Mouse (Mus musculus) mouse embryonic stem cell (cell line): ENCODE measurements around the gene Rsf1.

ENCODE experiments used
- in situ Hi-C, 2 experiments: fragments of 300-500 bp; cut with MboI; formaldehyde crosslinking; loops; 1 replicate in 1 of 2; 3 replicates in 1 of 2; pipeline ENCODE4 v1.14.3; 2019 to 2020; ENCODE audit warnings: low sequenced_read_pairs in 2 of 2, low pct_unique_long_range_greater_than_20kb in 1 of 2, mixed read lengths in 1 of 2; ENCODE audit not compliant: unreplicated experiment in 1 of 2

The Rsf1 gene

DNA sequence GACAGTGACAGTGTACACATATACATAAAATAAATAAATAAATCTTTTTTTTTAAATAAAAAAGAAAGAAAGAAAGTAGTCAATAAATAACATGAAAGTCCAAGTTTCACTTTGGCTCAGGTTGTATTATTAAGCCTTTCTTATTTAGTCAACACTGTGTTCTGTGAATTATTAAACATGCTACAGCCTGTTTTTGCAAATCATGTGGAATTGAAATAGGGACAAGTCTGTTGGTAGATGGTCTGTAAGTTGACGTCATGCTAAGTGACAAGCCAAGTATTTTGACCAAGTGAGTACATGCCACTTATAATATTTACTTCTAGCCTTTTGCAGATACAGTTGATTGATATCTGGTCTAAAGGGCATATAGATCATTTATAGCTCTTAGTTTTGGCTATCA is 43.0 kb downstream of the Rsf1 start:
- in situ Hi-C loops = no loop called here

DNA sequence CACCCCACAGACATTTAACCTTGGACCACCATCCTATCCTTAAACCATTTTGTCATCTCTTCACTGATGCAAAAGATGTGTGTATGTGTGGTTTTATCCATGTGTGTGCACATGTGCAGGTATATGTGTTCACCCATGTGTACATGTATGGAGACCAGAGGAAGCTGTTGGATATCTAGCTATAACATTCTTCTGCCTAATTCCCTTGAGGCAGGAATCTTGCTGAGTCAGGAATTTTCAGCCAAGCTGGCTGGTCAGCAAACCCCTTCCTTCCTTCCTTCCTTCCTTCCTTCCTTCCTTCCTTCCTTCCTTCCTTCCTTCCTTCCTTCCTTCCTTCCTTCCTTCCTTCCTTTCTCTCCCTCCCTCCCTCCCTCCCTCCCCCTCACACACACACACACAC is 43.7 kb downstream of the Rsf1 start:
- in situ Hi-C loops = no loop called here

DNA sequence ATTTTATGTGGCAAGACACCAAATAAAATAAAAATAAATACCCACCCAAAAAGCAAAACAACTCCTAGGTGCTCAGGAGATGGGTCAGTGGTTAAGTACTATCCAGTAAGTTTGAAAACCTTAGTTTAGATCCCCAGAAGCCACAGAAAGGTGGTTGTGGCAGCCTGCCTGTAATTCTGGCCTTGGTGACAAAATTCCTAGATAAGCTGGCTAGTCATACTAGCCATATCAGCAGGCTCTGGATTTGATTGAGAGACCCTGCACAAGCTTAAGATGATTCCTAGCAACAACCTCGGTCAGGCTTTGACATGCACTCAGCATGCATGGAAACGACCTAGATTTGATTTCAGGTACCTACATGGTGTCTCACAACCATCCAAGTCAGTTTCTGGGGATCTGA is 49.7 kb downstream of the Rsf1 start:
- in situ Hi-C loops = no loop called here

DNA sequence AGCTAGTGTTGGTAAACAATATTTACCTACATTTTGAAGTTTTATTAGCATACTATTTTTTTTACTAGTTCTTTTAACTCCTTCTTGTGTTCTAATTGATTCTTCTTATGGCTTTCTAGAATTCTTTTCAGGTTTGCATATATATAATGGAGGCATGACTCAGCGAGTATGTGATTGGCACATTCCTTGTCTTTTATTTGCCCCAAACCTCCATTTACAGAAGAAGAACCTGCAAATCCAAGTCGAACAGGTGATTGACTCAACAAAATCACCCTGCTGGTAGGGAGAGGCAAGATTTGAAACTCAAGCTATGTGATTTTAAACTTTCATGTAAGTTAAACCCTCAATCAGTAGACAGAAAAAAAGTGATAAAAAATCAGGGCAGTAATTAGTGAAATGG is 51.6 kb downstream of the Rsf1 start:
- in situ Hi-C loops = no loop called here

DNA sequence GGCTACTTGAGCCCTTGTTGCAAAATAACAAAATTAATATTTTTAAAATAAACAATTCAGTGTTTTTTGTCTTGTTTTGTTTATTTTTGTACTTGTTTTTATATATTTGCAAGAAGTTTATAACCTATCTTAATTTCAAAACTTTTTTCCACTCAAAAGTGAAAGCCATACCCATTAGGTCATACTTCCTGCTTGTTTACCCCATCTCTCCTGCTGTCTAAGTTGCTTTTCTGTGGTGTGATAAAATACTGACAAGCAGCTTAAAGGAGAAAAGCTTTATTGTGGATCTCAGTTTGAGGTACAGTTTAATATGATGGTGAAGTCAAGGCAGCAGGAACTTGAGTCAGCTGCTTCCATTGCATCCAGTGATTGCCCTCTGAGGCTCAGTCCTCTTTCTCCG is 53.2 kb downstream of the Rsf1 start:
- in situ Hi-C loops = no loop called here

DNA sequence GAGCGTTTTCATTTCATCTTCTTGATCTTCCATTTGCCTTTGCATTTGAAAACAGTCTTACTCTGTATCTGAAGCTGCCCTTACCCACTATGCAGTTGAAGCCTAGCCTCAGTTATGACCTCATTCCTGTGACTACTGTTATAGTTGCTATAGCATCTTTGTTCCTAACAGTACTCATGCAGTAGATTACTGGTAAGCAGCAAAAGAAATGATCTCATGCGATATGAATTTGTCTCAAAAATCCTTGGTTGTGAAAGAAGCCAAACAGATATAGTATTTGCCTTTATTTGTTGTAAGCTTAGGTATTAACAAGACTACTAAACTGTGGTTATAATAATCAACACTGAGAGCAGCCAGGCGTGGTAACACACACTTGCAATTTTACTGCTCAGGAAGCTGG is 65.4 kb downstream of the Rsf1 start:
- in situ Hi-C loops = no loop called here

DNA sequence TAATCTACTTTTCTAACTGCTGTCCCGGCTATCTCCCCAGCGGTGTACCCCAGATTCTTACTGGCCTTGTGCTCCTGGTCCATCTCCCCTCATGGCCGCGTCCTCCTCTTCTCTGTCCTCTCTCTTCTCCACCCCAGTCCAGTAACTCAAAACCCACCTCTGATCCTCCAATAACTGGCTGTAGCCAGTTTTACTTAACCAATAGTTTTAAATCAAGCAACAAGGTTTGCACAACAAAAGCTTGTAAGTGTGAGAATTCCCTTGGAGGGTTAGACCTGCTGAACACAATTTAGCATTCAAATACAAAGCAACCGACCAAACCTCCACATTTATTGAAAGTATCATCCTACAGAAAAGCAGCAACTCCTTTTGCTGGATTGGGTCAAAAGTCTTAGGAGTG is 68.0 kb downstream of the Rsf1 start:
- in situ Hi-C loops = no loop called here

DNA sequence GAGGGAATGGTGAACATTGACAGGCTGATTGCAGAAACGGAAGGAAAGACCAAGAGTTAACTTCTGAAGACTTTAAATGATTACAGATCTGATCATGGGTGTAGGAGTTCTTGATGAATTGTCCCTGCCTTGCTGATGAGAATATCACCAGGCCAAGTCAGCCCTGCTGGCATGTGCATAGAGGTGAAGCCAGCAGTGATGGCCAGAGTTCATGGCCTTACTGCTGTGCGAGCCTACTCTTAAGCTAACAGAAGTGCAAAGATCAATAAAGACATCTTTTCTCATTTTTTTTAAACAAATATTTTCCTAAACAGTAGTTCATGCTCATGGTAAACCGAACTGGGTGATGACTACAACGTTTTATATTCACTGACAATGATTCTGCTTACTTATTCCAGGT is 71.0 kb downstream of the Rsf1 start:
- in situ Hi-C loops = no loop called here

DNA sequence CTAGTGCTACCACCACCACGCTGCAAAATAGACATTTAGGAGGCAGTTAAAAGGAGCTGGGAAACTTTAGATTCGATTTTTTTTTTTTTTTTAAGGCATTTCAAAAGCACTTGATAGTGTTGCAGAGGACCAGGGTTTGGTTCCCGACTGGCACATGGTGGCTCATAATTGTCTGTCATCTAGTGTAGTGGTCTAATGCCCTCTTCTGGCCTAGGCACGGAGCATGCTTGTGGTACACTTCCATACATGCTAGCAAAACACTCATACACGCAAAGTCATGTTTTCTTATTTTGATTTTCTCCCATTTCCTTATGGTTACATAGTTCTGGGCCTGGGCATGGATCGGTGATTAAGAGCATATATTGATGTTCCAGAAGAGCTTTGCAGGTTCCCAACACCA is 76.5 kb downstream of the Rsf1 start:
- in situ Hi-C loops = no loop called here

DNA sequence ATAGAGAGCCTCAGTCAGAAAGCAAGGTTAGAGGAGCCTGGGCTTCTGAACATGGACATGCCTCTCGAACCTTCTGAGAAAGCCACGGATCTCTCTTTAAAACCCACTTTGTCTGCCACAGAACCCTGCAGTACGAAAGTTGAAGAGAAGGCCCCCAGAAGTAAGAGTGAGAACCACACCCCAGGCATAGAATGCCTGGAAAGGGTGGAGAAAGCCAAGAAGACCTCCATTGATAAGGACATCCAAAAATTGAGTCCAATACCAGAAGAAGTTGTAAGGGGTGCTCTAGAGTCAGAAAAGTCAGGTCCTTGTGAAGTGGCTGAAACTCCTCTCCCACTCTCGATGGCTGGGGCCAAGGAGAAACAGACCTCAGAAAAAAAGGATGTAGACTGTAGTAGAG is 81.9 kb downstream of the Rsf1 start:
- in situ Hi-C loops = no loop called here

DNA sequence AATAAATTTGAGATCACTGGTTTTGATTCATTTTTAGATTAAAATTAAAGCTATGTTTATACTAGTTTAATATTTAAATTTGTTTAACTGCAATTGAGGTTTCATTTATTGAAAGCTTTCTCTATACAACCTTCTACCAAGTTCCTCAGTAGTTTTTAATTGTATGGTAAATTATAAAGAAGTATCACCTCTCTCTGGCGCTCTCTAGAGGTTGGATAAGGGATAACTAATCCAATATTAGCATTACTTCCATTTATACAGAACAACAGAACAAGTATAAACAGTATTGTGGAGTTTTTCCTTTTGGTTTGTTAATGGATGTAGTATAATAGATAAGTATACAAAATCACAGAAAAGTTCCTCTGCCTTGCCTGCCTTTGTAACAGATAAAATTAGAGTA is 99.5 kb downstream of the Rsf1 start:
- in situ Hi-C loops = no loop called here

DNA sequence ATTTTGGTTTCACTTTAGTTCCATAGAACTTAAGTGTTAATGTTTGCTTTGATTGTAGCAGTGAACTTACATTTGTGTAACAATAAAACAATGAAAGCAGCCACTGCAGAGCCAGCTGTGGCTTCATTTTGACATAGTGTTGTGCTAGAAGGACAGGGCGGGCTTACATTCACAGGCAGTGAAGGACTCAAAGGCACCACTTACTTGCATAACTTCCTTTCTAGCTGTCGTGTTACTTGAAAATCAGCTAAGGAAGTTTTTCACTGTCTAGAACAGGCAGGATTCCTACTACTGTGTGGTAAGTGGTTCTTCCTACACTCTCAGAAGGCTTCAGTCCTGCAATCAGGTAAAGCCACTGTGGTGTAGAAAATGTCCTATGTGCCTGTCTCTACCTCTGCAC is 108.1 kb downstream of the Rsf1 start:
- in situ Hi-C loops = loop anchor here in 1 of 2 experiments (10.0 kb wide), 1 partner anchor 273 kb away; the partner anchor contains the start of gene Thrsp

DNA sequence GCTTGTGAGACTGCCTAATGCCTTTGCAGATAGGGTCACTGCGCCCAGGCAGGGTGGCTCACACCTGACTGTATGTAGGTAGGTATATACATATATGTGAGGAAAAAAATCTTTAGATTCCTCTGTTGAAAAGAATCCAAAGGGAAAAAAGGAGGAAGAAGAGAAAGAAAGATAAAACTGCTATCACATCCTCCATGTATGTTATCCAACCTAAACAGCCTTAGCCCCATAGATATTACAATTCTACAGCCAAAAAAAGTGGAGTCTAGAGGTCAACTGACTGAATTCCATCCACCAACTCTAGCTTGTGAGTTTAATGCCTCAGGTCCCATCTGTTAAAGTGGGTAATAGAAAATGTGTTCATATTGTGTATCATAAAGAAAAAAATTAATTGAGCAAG is 115.8 kb downstream of the Rsf1 start:
- in situ Hi-C loops = no loop called here

DNA sequence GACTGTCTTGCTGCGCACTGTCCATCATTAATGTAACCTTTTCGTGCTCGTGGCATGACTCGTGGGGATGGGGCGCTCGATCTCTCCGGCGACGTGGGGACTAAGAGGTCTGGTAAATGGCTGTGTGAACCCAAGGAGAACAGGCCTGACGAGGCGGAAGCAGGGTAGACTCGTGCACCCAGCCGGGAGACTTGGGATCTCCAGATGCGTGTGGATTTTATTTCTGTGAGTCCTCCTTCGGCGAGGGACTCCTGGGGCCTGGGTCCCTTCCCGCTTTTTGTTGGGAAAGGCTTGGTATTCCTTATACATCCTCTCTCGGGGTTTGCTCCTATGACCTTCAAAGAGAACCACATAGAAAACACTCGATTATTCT is 116.4 kb downstream of the Rsf1 start:
- in situ Hi-C loops = no loop called here

DNA sequence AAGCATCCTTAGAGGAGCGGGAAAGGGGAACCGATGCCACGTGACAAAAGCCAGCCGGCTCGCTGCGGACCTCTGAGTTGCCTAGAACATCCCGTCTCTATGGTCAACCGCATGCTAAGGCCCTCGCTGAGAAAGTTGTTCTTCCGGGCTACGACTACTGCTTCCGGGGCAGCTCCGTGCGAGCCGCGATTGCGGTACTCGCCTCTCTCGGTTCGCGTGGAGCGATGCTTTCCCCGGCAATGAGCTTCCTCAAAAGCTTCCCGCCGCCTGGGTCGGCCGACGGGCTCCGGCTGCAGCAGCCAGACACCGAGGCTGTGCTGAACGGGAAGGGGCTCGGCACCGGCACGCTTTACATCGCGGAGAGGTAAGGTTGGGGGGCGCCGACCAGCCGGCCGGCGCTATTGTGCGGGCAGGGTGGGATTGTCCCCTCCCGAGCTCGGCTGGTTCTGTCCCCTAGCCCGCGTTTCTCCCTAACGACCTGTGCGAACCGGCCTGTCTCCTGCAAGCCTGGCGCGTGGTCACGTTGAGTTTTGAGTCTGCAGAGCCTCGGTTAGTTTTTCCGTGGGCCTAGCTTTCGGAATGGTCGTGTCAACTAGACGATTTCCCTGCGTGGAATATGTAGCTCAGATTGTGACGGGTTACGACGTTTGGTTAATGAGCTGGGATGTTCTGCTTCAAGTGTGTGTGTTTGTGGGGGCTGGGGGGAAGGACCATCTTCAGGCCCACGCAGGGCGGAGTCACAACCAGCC is 117.0 kb downstream of the Rsf1 start, which contains the start of gene Clns1a:
Clns1a (plus strand) TSS at position 129 of the 749 bp plus-strand sequence.
- in situ Hi-C loops = no loop called here

DNA sequence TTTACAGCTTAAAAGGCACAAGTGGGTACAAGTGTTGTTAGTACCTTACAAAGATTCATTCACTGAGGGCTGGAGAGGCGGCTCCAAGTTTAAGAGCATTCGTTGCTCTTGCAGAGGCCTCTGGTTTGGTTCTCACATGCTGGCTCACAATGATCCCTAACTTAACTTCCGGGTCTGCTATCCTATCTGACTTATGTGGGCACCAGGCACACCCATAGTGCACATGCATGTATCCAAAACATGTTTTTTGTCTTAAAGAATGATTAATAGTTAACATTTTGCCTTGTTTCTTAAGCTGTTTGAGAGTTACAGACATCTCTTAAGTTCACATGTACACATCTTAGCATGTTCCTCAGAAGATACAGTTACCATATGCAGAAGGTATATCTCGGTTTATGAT is 120.5 kb downstream of the Rsf1 start:
- in situ Hi-C loops = no loop called here

DNA sequence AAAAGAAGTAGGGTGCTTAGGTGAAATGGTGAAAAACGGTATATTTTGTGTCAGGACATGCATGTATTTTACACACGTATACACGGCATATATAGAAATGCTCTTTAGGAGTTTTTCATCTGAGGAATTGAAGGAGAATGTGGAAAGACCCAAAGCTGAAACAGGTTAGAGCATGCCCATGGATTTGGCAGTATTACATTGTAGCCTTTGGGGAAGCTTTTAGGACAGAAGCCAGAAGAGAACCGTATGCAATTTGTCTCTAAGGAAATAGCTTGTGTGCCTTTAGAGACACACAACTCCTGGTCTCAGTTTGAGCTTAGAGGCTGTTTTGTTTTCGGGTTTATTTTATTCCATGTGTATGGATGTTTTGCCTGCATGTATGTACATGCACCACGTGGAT is 121.4 kb downstream of the Rsf1 start:
- in situ Hi-C loops = no loop called here

DNA sequence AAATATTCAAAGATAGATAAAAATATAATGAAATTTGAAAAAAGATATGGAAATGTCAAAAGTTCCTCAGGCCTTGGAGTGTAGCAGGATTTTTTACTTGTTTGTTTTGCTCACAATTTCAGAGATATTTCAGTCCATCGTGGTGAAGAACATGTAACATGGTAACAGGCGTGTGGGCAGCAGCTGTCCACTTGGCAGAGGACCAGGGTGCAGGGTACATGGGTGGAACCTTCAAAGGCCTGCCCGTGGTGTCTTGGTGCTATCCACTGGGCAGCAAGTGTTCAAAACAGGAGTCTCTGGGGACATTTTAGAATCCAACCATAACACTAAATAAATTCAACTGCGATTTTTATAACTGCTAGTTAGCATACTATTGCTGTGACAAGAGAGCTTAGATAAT is 127.4 kb downstream of the Rsf1 start:
- in situ Hi-C loops = no loop called here

DNA sequence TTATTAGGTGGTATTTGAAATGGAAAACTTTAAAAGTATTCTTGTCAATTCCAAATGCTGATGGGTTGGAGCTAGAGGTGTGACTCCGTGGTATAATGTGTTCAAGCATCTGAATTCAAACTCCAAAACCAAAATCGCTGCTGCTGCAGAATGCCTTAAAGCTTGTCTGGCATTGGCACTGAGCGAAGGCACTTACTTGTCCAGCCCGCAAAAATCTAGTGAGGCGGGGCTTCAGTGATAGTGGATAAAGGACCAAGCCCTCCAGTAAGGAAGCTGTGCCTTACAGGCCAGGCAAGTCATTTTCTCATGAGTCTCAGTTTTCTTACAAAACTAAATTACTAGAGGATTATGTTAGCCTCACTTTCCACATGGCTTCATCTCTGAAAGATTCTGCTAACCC is 128.1 kb downstream of the Rsf1 start:
- in situ Hi-C loops = no loop called here

DNA sequence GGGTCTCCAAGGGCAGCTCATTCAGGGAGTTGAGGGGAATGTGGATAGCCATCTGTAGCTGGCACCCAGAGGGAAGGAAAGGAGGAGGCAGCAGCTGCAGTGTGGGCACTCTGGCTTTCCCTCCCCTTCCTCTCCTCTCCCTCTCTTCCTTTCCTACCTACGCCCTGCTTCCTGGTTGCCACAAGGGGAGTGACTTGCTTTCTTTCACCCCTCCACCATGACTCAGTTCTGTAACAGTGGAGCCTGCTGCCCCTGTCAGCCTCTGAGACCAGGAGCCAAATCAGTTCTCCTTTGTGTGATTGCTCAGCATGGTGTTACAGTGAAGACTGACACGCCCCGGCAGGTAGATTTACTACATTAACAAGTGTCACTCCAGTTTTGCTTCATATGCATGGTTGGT is 129.5 kb downstream of the Rsf1 start:
- in situ Hi-C loops = no loop called here

DNA sequence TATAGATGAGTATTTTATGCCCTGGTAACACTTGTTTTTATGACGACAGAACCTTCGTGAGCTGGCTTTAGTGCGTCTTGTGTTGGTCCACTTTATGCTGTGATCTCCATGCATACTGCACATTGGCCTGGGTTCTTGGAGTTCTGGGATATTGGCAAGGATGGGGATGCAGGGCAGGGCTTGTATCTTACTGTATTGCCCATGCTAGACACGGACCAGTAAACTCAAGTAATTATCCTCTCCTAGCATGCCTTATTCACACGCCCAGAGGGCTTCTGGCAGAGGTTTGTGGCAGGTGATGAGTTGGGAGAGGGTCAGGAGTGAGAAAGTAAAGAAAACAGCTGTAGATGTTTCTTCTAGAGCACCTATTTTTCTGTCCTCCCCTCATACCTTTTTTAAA is 135.0 kb downstream of the Rsf1 start:
- in situ Hi-C loops = no loop called here
